Mouse (Mus musculus) CH12.LX (cell line): ENCODE measurements around the gene Zbtb4. TPM values are rescaled to one million over a fixed set of nuclear protein-coding genes. Genes with fewer than 3 reads are reported as not detected.

ENCODE experiments used
- DNase-seq: peaks from one replicate; pipeline ENCODE4 v3.0.0-alpha.2; 2013; ENCODE audit errors: extremely low read depth
- H3K27ac ChIP-seq: 2 replicates; pipeline ENCODE4 v1.5.1; 2012; ENCODE audit warnings: low read depth, mild to moderate bottlenecking, control low read depth, moderate library complexity; ENCODE audit not compliant: insufficient read depth
- H3K27me3 ChIP-seq: replicated peaks from 2 replicates; pipeline ENCODE3; 2012; ENCODE audit warnings: inconsistent platforms
- H3K36me3 ChIP-seq, 2 experiments: replicated peaks in 1 of 2; 2 replicates each; pipeline versions ENCODE3 to v1.6.1; 2012; ENCODE audit warnings: inconsistent platforms in 1 of 2, low read length in 1 of 2, mild to moderate bottlenecking in 1 of 2, mixed read lengths in 1 of 2, moderate library complexity in 1 of 2; ENCODE audit not compliant: control insufficient read depth in 1 of 2, insufficient read depth in 1 of 2
- H3K4me1 ChIP-seq, 2 experiments: 2 replicates each; pipeline ENCODE4 v1.6.1; 2012; ENCODE audit warnings: inconsistent platforms in 1 of 2, moderate library complexity in 1 of 2; ENCODE audit not compliant: insufficient read depth in 2 of 2, control insufficient read depth in 1 of 2
- H3K4me2 ChIP-seq: 2 replicates; pipeline ENCODE4 v1.6.1; 2012; ENCODE audit warnings: low read depth, mild to moderate bottlenecking, control low read depth; ENCODE audit not compliant: poor library complexity, insufficient read depth, severe bottlenecking
- H3K4me3 ChIP-seq, 3 experiments: fragments of 150-350 bp in 1 of 3; sonication (generic) in 1 of 3; replicated peaks in 1 of 3; 2 replicates each; pipeline versions ENCODE3 to v1.5.1; 2011 to 2012; ENCODE audit warnings: low read depth in 2 of 3, low read length in 2 of 3, mild to moderate bottlenecking in 2 of 3, moderate library complexity in 2 of 3, control low read depth in 1 of 3, improper control_type of control experiment in 1 of 3, inconsistent platforms in 1 of 3, mixed read lengths in 1 of 3; ENCODE audit not compliant: poor library complexity in 1 of 3
- H3K79me2 ChIP-seq: replicated peaks from 2 replicates; pipeline ENCODE4 v1.6.1; 2012; ENCODE audit warnings: mild to moderate bottlenecking, moderate library complexity; ENCODE audit not compliant: control insufficient read depth, poor library complexity, insufficient read depth, severe bottlenecking; ENCODE audit errors: extremely low read depth
- H3K9ac ChIP-seq: 2 replicates; pipeline ENCODE4 v1.6.1; 2012; ENCODE audit warnings: low read depth, mild to moderate bottlenecking, control low read depth, moderate library complexity; ENCODE audit not compliant: insufficient read depth
- H3K9me3 ChIP-seq: replicated peaks from 2 replicates; pipeline ENCODE3; 2012; ENCODE audit warnings: low read length, inconsistent platforms, mixed read lengths
- BHLHE40 ChIP-seq: IDR thresholded peaks from 2 replicates; pipeline ENCODE4 v1.6.1; 2011; ENCODE audit warnings: mild to moderate bottlenecking, low read depth, low read length, improper control_type of control experiment
- CHD2 ChIP-seq: IDR thresholded peaks from 2 replicates; pipeline ENCODE4 v1.6.1; 2011; ENCODE audit warnings: low read length, improper control_type of control experiment
- CTCF ChIP-seq, 2 experiments: IDR thresholded peaks in 1 of 2; conservative IDR thresholded peaks in 1 of 2; 2 replicates each; pipeline ENCODE4 v1.5.1; 2011 to 2012; ENCODE audit warnings: low read depth in 2 of 2, low read length in 2 of 2, improper control_type of control experiment in 1 of 2, inconsistent platforms in 1 of 2, mild to moderate bottlenecking in 1 of 2, moderate library complexity in 1 of 2
- ELF1 ChIP-seq: IDR thresholded peaks from 2 replicates; pipeline ENCODE4 v1.6.1; 2014; ENCODE audit warnings: low read depth, mild to moderate bottlenecking, inconsistent platforms, low read length, improper control_type of control experiment
- EP300 ChIP-seq: IDR thresholded peaks from 2 replicates; pipeline ENCODE4 v1.6.1; 2011; ENCODE audit warnings: low read length, improper control_type of control experiment
- GABPA ChIP-seq: IDR thresholded peaks from 2 replicates; pipeline ENCODE4 v1.6.1; 2012; ENCODE audit warnings: low read depth, low read length, improper control_type of control experiment, inconsistent platforms; ENCODE audit not compliant: insufficient replicate concordance
- HCFC1 ChIP-seq: IDR thresholded peaks from 2 replicates; pipeline ENCODE4 v1.6.1; 2012; ENCODE audit warnings: low read depth, mild to moderate bottlenecking, inconsistent platforms, low read length, improper control_type of control experiment
- IRF4 ChIP-seq: IDR thresholded peaks from 2 replicates; pipeline ENCODE4 v1.6.1; 2014; ENCODE audit warnings: low read depth, mild to moderate bottlenecking, inconsistent platforms, low read length, improper control_type of control experiment
- JUN ChIP-seq: IDR thresholded peaks from 2 replicates; pipeline ENCODE4 v1.6.1; 2011; ENCODE audit warnings: low read depth, mild to moderate bottlenecking, low read length, improper control_type of control experiment, moderate library complexity; ENCODE audit not compliant: insufficient read depth
- JUND ChIP-seq: conservative IDR thresholded peaks from 2 replicates; pipeline ENCODE4 v1.6.1; 2011; ENCODE audit warnings: low read depth, low read length, improper control_type of control experiment
- MAX ChIP-seq: IDR thresholded peaks from 2 replicates; pipeline ENCODE4 v1.6.1; 2011; ENCODE audit warnings: low read length, improper control_type of control experiment
- MAZ ChIP-seq: IDR thresholded peaks from 2 replicates; pipeline ENCODE4 v1.6.1; 2012; ENCODE audit warnings: low read depth, mild to moderate bottlenecking, inconsistent platforms, low read length, improper control_type of control experiment, moderate library complexity
- MEF2A ChIP-seq: IDR thresholded peaks from 2 replicates; pipeline ENCODE4 v1.6.1; 2014; ENCODE audit warnings: low read depth, mild to moderate bottlenecking, inconsistent platforms, low read length, improper control_type of control experiment, borderline replicate concordance
- NRF1 ChIP-seq: IDR thresholded peaks from 2 replicates; pipeline ENCODE4 v1.6.1; 2014; ENCODE audit warnings: low read depth, mild to moderate bottlenecking, inconsistent platforms, low read length, improper control_type of control experiment, moderate library complexity
- POLR2A ChIP-seq: IDR thresholded peaks from 2 replicates; pipeline ENCODE4 v1.6.1; 2011; ENCODE audit warnings: low read depth, mild to moderate bottlenecking, improper control_type of control experiment, low read length
- RAD21 ChIP-seq: IDR thresholded peaks from 2 replicates; pipeline ENCODE4 v1.6.1; 2011; ENCODE audit warnings: low read depth, mild to moderate bottlenecking, low read length, improper control_type of control experiment, moderate library complexity
- RCOR1 ChIP-seq: conservative IDR thresholded peaks from 2 replicates; pipeline ENCODE4 v1.6.1; 2012; ENCODE audit warnings: low read depth, mild to moderate bottlenecking, inconsistent platforms, low read length, improper control_type of control experiment
- SIN3A ChIP-seq: IDR thresholded peaks from 2 replicates; pipeline ENCODE4 v1.6.1; 2012; ENCODE audit warnings: low read length, improper control_type of control experiment, inconsistent platforms
- SMC3 ChIP-seq: IDR thresholded peaks from 2 replicates; pipeline ENCODE4 v1.6.1; 2011; ENCODE audit warnings: low read depth, low read length, improper control_type of control experiment
- TBP ChIP-seq: conservative IDR thresholded peaks from 2 replicates; pipeline ENCODE4 v1.6.1; 2011; ENCODE audit warnings: low read depth, low read length, improper control_type of control experiment
- UBTF ChIP-seq: IDR thresholded peaks from 2 replicates; pipeline ENCODE4 v1.6.1; 2012; ENCODE audit warnings: low read depth, mild to moderate bottlenecking, inconsistent platforms, low read length, improper control_type of control experiment, moderate library complexity
- USF1 ChIP-seq: IDR thresholded peaks from 2 replicates; pipeline ENCODE4 v1.6.1; 2014; ENCODE audit warnings: low read depth, mild to moderate bottlenecking, inconsistent platforms, low read length, improper control_type of control experiment
- USF2 ChIP-seq: conservative IDR thresholded peaks from 2 replicates; pipeline ENCODE4 v1.6.1; 2011; ENCODE audit warnings: low read depth, low read length, improper control_type of control experiment
- ZC3H11A ChIP-seq: IDR thresholded peaks from 2 replicates; pipeline ENCODE4 v1.6.1; 2012; ENCODE audit warnings: low read depth, mild to moderate bottlenecking, inconsistent platforms, low read length, improper control_type of control experiment
- ZMIZ1 ChIP-seq: IDR thresholded peaks from 2 replicates; pipeline ENCODE4 v1.6.1; 2012; ENCODE audit warnings: low read depth, mild to moderate bottlenecking, inconsistent platforms, low read length, improper control_type of control experiment
- ZNF384 ChIP-seq: IDR thresholded peaks from 2 replicates; pipeline ENCODE4 v1.6.1; 2012; ENCODE audit warnings: low read depth, low read length, improper control_type of control experiment, inconsistent platforms
- dilution Hi-C: fragments of 300-500 bp; cut with MboI; formaldehyde crosslinking; loops from 2 replicates; pipeline ENCODE4 v1.14.3; 2020; ENCODE audit warnings: low sequenced_read_pairs; ENCODE audit not compliant: extremely low pct_unique_long_range_greater_than_20kb, extremely low pct_ligation_motif_present
- in situ Hi-C: fragments of 300-500 bp; cut with MboI; formaldehyde crosslinking; loops from 3 replicates; pipeline ENCODE4 v1.14.3; 2019; ENCODE audit warnings: low sequenced_read_pairs, low pct_ligation_motif_present, low pct_unique_long_range_greater_than_20kb, mixed read lengths
- polyA plus RNA-seq: library from polyadenylated mRNA; unstranded; fragments of >175 nt; gene quantifications from 2 replicates; pipeline ENCODE4 v1.2.1, GENCODE M21; 2012; ENCODE audit warnings: low read depth; ENCODE audit not compliant: insufficient read length
- total RNA-seq, 2 experiments: library from RNA; depleted of rRNA; stranded (reverse); fragments of 300-350 nt in 1 of 2; fragments of >200 nt in 1 of 2; gene quantifications; 2 replicates each; pipeline ENCODE4 v1.2.3; 2012 to 2014

Zbtb4 gene
- total and polyA plus RNA-seq, 3 experiments, result 0.75 to 3.4 (median 2.3) TPM

- no peak for DNase-seq
- Histone ChIP-seq H3K36me3 (peaks cover 0 to 9% of the 10 kb centered on the region in 2 experiments), H3K27ac (no peak overlapping the region), H3K4me1 (peaks cover 0 to 25% of the 10 kb centered on the region in 2 experiments; a peak in 2 of 4 replicates), H3K9ac (no peak overlapping the region), H3K4me2 (no peak overlapping the region), H3K27me3 (no peaks in the 10 kb centered on the region), H3K4me3 (no peak overlapping the region), H3K9me3 (no peaks in the 10 kb centered on the region), H3K79me2 (no peaks in the 10 kb centered on the region)
- dilution Hi-C loops, result no loop called here
- TF ChIP-seq ZC3H11A (no peak), RCOR1 (no peak), ZMIZ1 (no peak), USF1 (no peak), MAX (no peak), IRF4 (no peak), JUN (no peak), CTCF (conservative IDR thresholded peaks at IDR 0.05 in 1 of 2, IDR thresholded peaks at IDR 0.05 in 1 of 2; ENCODE audit: low read depth in 2 of 2, low read length in 2 of 2) (no peak), ZNF384 (no peak), BHLHE40 (no peak), MEF2A (no peak), EP300 (no peak), JUND (no peak), USF2 (no peak), POLR2A (no peak), RAD21 (no peak)
- in situ Hi-C loops, result loop anchor here (5.0 kb wide), 1 partner anchor 34 kb away; the partner anchor contains the start of gene Polr2a
Measured at GRCm38 (mm10) chr11:69791420-69791819, 25.7 kb downstream of the Zbtb4 start.

GRCm38 (mm10) chr11:69793429-69793828 lies 27.7 kb downstream of the Zbtb4 start:
- Histone ChIP-seq H3K36me3 (peaks cover 0 to 6% of the 10 kb centered on the region in 2 experiments), H3K4me2 (no peak overlapping the region), H3K9me3 (no peaks in the 10 kb centered on the region), H3K27ac (no peak overlapping the region), H3K27me3 (peaks cover 5% of the 10 kb centered on the region), H3K4me1 (peaks cover 0 to 32% of the 10 kb centered on the region in 2 experiments; a peak in 2 of 4 replicates), H3K9ac (no peak overlapping the region), H3K79me2 (no peaks in the 10 kb centered on the region), H3K4me3 (no peak overlapping the region)
- TF ChIP-seq ELF1, result no peak
- TF ChIP-seq MAZ, result no peak
- TF ChIP-seq CHD2, result no peak
- TF ChIP-seq UBTF, result no peak
- no peak for TF ChIP-seq MAX
- no peak for TF ChIP-seq NRF1
- no peak for TF ChIP-seq MEF2A
- TF ChIP-seq CTCF (conservative IDR thresholded peaks at IDR 0.05 in 1 of 2, IDR thresholded peaks at IDR 0.05 in 1 of 2; ENCODE audit: low read depth in 2 of 2, low read length in 2 of 2), result no peak
- no peak for TF ChIP-seq POLR2A
- no peak for TF ChIP-seq BHLHE40
- no peak for TF ChIP-seq SMC3
- no peak for TF ChIP-seq JUN
- no peak for TF ChIP-seq TBP
- TF ChIP-seq GABPA, result no peak
- no peak for TF ChIP-seq RAD21
- TF ChIP-seq HCFC1, result no peak
- TF ChIP-seq USF2, result no peak
- TF ChIP-seq SIN3A, result no peak
- dilution Hi-C loops (no loop called here), in situ Hi-C loops (loop anchor here (5.0 kb wide), 1 partner anchor 36 kb away; the partner anchor contains the start of gene Polr2a)
- DNase-seq, result no peak
